Comparison of ENCODE assay signal across 18 mouse cellular contexts in genomic region chr2:172766403-172766802, GRCm38 (mm10).
DNase-seq lines count a peak whose midpoint lies in the region; ATAC-seq and TF ChIP-seq lines count a peak whose summit lies in the region.
"Had no signal": no experiment of that assay in that cellular context is flagged by ENCODE, and none has a peak within 500 bp of the region (broad histone marks: within the 10 kb centered on the region; RNA-seq: fewer than 3 reads in every experiment).

No protein-coding gene starts in this region.

- no peaks in the 10 kb centered on the region for H3K27me3 ChIP-seq in lung, embryonic 14.5 days (ENCODE audit: insufficient read depth, low read length)
- peaks cover 94% of the 10 kb centered on the region for H3K27me3 ChIP-seq in hindbrain, embryonic 10.5 days (ENCODE audit: insufficient read depth, poor library complexity, severe bottlenecking)
- peaks cover 91% of the 10 kb centered on the region for H3K27me3 ChIP-seq in midbrain, embryonic 10.5 days (ENCODE audit: low read depth, poor library complexity, severe bottlenecking)
- H3K27me3 ChIP-seq in limb, embryonic 10.5 days (ENCODE audit: low read depth, poor library complexity, severe bottlenecking), result peaks cover 53% of the 10 kb centered on the region

- no peaks in the 10 kb centered on the region for H3K4me1 ChIP-seq in lung, embryonic 14.5 days (ENCODE audit: insufficient read depth)
- peaks cover 37% of the 10 kb centered on the region for H3K4me1 ChIP-seq in hindbrain, embryonic 10.5 days (replicated peaks)
- peaks cover 36% of the 10 kb centered on the region for H3K4me1 ChIP-seq in midbrain, embryonic 10.5 days
- H3K4me1 ChIP-seq in limb, embryonic 10.5 days, result peaks cover 4% of the 10 kb centered on the region
- H3K4me1 ChIP-seq: liver, embryonic 15.5 days; megakaryocyte, embryonic 14.5 days had no signal

- no peak overlapping the region for H3K9ac ChIP-seq in lung, embryonic 14.5 days
- H3K9ac ChIP-seq: liver, embryonic 15.5 days had no signal

- 57% methylated on average over 7 of the region's 7 CpGs for WGBS in lung, embryonic 14.5 days
- WGBS in hindbrain, embryonic 10.5 days, result 28% methylated on average over 7 of the region's 7 CpGs
- WGBS in midbrain, embryonic 10.5 days, result 29% methylated on average over 7 of the region's 7 CpGs
- WGBS in limb, embryonic 10.5 days, result 62% methylated on average over 7 of the region's 7 CpGs

- H3K36me3 ChIP-seq in lung, embryonic 14.5 days (ENCODE audit: insufficient read depth), result no peaks in the 10 kb centered on the region
- H3K36me3 ChIP-seq in hindbrain, embryonic 10.5 days, result no peaks in the 10 kb centered on the region
- no peaks in the 10 kb centered on the region for H3K36me3 ChIP-seq in midbrain, embryonic 10.5 days
- no peaks in the 10 kb centered on the region for H3K36me3 ChIP-seq in limb, embryonic 10.5 days
- H3K36me3 ChIP-seq: liver, embryonic 15.5 days had no signal

- peak; percentile 7 for DNase-seq in lung, embryonic 14.5 days
- DNase-seq in lung, adult 18-20 months, result no peak
- DNase-seq in hindbrain, embryonic 10.5 days (ENCODE audit: low spot score), result no peak
- DNase-seq in midbrain, embryonic 10.5 days (ENCODE audit: low spot score), result peak; percentile 36
- no peak for DNase-seq in yolk sac, embryonic 10.5 days (ENCODE audit: low spot score)
- no peak for DNase-seq in urinary bladder, postnatal 14 days (ENCODE audit: low spot score)
- no peak for DNase-seq in limb, embryonic 10.5 days (ENCODE audit: low spot score)
- DNase-seq in natural killer cell, adult 2 months (ENCODE audit: low spot score in 2 of 2), result no peak
- DNase-seq: adrenal gland, adult 8-10 months; cerebellum, adult 11-12 months; cerebellum, postnatal 36 days; kidney, adult 8-10 months; kidney, postnatal 36 days; layer of hippocampus, adult 9-11 months; lung, postnatal 14 days; thymus, postnatal 25 days had no signal

- H3K9me3 ChIP-seq in lung, embryonic 14.5 days (ENCODE audit: low read depth, low read length), result no peaks in the 10 kb centered on the region
- no peaks in the 10 kb centered on the region for H3K9me3 ChIP-seq in hindbrain, embryonic 10.5 days
- H3K9me3 ChIP-seq in midbrain, embryonic 10.5 days (replicated peaks), result no peaks in the 10 kb centered on the region
- no peaks in the 10 kb centered on the region for H3K9me3 ChIP-seq in limb, embryonic 10.5 days (replicated peaks)
- H3K9me3 ChIP-seq: liver, embryonic 15.5 days; megakaryocyte, embryonic 14.5 days had no signal

- no peak for TF ChIP-seq CTCF in lung, embryonic 14.5 days (IDR thresholded peaks at IDR 0.05; ENCODE audit: low read depth)

- no peak; the same call in 1 of the 2 replicates for ATAC-seq in lung, embryonic 14.5 days (ENCODE audit: insufficient read depth)

- H3K4me2 ChIP-seq in lung, embryonic 14.5 days, result no peak overlapping the region
- H3K4me2 ChIP-seq: liver, embryonic 15.5 days had no signal

- H3K4me3 ChIP-seq in lung, embryonic 14.5 days (ENCODE audit: low read depth, low read length), result no peak overlapping the region
- no peak overlapping the region for H3K4me3 ChIP-seq in hindbrain, embryonic 10.5 days
- no peak overlapping the region for H3K4me3 ChIP-seq in midbrain, embryonic 10.5 days
- H3K4me3 ChIP-seq in limb, embryonic 10.5 days, result no peak overlapping the region
- H3K4me3 ChIP-seq: liver, embryonic 15.5 days; megakaryocyte, embryonic 14.5 days had no signal

- H3K27ac ChIP-seq in lung, embryonic 14.5 days (ENCODE audit: low read depth), result no peak overlapping the region
- peak overlapping the region; percentile 47 for H3K27ac ChIP-seq in hindbrain, embryonic 10.5 days
- peak overlapping the region; percentile 55 for H3K27ac ChIP-seq in midbrain, embryonic 10.5 days (replicated peaks)
- no peak overlapping the region for H3K27ac ChIP-seq in limb, embryonic 10.5 days
- H3K27ac ChIP-seq: liver, embryonic 15.5 days had no signal

Comparison
In these comparisons a context has a peak if more than half of its experiments do, and no peak if none do; other contexts are left out.
1. DNase-seq: peak in lung, embryonic 14.5 days (single experiment) and midbrain, embryonic 10.5 days (single experiment); none in lung, adult 18-20 months (0 of 2), hindbrain, embryonic 10.5 days (single experiment), yolk sac, embryonic 10.5 days (single experiment), urinary bladder, postnatal 14 days (single experiment), limb, embryonic 10.5 days (single experiment) and natural killer cell, adult 2 months (0 of 2).
2. H3K27ac ChIP-seq: peak in hindbrain, embryonic 10.5 days (single experiment) and midbrain, embryonic 10.5 days (single experiment); none in lung, embryonic 14.5 days (single experiment) and limb, embryonic 10.5 days (single experiment).